Mouse (Mus musculus): Measurements from ENCODE around the gene Fn3krp.

- TF ChIP-seq CTCF (conservative IDR thresholded peaks at IDR 0.05; ENCODE audit: insufficient read depth, insufficient read length, low read depth, low read length) (no peak), POLR2A (IDR thresholded peaks at IDR 0.05; ENCODE audit: low read depth, low read length) (no peak)
Observed at GRCm38 (mm10) chr11:121442076-121442475, 20.9 kb downstream of the Fn3krp start.

All from kidney, adult 2 months (tissue).